8 mouse cellular contexts compared by ENCODE assay signal in genomic region chr2:101678236-101679021, GRCm38 (mm10). TPM values are rescaled to one million over a fixed set of nuclear protein-coding genes. Genes with fewer than 3 reads are reported as not detected.
DNase-seq lines count a peak whose midpoint lies in the region; ATAC-seq lines count a peak whose summit lies in the region.

TSS of gene Traf6 (plus strand) at chr2:101678429.

- peak within 1 kb of the TSS; percentile 95 for H3K9ac ChIP-seq in hindbrain, embryonic 12.5 days

- peaks cover 6% of the 10 kb centered on the region; the same call in 1 of the 2 replicates for H3K36me3 ChIP-seq in hindbrain, embryonic 12.5 days

- peak within 1 kb of the TSS; percentile 84 for H3K4me3 ChIP-seq in hindbrain, embryonic 12.5 days

- peak within 1 kb of the TSS; percentile 74; the same call in 1 of the 2 replicates for H3K27ac ChIP-seq in hindbrain, embryonic 12.5 days

- H3K9me3 ChIP-seq in hindbrain, embryonic 12.5 days (replicated peaks), result no peaks in the 10 kb centered on the region

- H3K4me1 ChIP-seq in hindbrain, embryonic 12.5 days, result peaks cover 4% of the 10 kb centered on the region

- peak; percentile 94 for ATAC-seq in hindbrain, embryonic 12.5 days (ENCODE audit: low FRiP score)

- under 1% methylated on average over 67 of the region's 68 CpGs for WGBS in hindbrain, embryonic 12.5 days

- H3K4me2 ChIP-seq in hindbrain, embryonic 12.5 days (replicated peaks), result peak within 1 kb of the TSS; percentile 81

- peaks cover 5% of the 10 kb centered on the region; the same call in 1 of the 2 replicates for H3K27me3 ChIP-seq in hindbrain, embryonic 12.5 days

- peak; percentile 84 for DNase-seq in R1 (ENCODE audit: low read depth, low spot score)
- DNase-seq in cerebellum, postnatal 14 days, result peak; percentile 83 to 84
- DNase-seq in frontal cortex, postnatal 14 days (ENCODE audit: low spot score in 2 of 2), result peak; percentile 66 to 75
- peak; percentile 79 to 83 for DNase-seq in layer of hippocampus, postnatal 14 days (ENCODE audit: low spot score in 2 of 2)
- DNase-seq in lung, postnatal 14 days, result peak; percentile 92
- DNase-seq in ovary, postnatal 36 days (ENCODE audit: low spot score), result peak; percentile 87
- DNase-seq in thymus, postnatal 14 days, result peak; percentile 92

RNA-seq across cellular contexts. Expression of gene Traf6, which starts in this region (rescaled TPM):
- 14.0 and 15.8 TPM in 2 replicates for polyA plus RNA-seq in hindbrain, embryonic 12.5 days (2016; fragmentation: Nextera tagmentation; extraction: Ambion mirVana)
- 10 to 100 TPM; 12.5 to 12.8 TPM for total RNA-seq in layer of hippocampus, postnatal 14 days (2021)

Comparison
In these comparisons a context has a peak if more than half of its experiments do, and no peak if none do; other contexts are left out.
1. Peak in every context shown above with its lines: DNase-seq, ATAC-seq, H3K4me3 ChIP-seq and H3K27ac ChIP-seq.